Mouse (Mus musculus): Measurements from ENCODE around the gene Vps25.

Gene Vps25

DNA sequence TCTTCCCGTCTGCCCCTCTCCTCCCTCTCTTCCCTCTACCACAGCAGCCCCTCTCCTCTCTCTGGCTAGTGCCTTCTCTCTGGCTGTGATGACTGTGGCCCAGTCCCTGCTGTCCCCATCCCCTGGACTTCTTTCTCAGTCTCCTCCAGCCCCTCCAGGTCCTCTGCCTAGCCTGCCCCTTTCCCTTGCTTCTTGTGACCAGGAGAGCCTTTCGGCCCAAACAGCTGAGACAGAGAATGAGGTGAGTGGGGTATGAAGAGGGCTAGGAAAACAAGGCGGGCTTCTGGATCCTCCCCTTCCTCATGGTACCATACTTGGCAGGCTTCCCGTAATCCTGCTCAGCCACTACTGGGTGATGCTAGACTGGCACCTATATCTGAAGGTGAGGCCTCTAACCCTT lies 21.8 kb downstream of the Vps25 start:
- DNase-seq (ENCODE audit: low read depth, low spot score), result no peak

DNA sequence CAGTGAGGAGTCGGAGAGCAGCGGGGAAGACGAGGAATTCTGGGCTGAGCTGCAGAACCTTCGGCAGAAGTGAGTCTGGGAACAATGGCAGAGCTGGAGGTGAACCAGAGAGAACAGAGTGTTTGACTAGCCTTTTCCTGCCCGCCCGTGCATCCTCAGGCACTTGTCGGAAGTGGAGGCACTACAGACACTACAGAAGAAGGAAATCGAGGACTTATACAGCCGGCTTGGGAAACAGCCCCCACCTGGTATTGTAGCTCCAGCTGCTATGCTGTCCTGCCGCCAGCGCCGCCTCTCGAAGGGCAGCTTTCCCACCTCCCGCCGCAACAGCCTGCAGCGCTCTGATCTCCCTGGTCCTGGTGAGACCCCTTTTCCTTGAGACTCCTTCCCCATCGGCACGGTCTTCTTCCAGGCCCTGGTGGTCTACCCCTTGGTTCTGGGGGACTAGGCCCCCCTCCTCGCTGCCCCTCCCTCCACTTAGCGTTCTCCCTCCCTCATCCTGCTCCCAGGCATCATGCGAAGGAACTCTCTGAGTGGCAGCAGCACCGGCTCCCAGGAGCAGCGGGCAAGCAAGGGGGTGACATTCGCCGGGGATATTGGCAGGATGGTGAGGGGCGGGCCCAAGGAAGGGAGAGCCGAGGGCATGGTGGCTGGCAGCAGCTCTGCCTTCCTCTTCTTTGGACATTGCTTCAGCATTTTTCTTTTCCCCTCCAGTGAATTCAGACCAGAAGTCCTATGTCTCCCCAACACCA lies 23.0 kb downstream of the Vps25 start:
- no peak for DNase-seq (ENCODE audit: low read depth, low spot score)

DNA sequence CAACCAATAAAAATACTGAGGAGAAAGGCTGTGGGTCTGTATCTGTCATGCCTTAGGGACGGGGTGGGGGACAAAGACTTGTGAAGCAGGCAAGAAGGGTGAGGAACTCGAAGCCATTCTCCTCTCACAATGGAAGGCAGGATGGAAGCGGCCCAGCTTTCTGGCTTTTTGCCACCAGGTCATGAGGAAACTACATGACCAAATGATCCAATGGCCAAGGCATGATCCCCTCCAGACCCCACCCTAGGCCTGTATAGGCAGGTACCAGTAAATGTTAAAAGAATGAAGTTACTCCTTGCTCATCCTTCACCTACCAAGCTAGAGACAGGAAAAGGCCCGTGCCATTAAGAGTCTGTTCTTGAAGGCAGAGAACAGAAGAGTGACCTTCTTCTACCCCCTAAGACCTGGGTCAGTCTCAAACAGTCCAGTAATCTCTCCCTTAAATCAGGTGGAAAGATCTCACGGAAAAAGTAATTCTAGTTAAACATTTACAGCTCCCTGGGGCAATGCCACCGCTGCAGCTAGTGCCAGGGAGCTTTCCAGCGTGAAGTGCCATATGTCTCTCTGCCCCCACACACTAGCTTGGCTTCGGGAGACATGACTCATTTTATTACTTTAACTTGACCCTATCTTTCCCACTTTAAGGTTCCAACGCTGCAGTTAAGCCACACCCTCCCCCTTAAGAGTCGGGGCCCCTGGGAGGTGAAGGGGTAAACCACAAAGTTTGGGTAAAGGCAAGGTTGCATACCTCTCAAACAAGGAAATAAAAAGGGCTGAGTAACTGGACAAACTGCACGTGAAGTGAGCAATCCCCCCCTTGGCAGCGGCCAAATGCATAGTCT lies 24.1 kb downstream of the Vps25 start:
- DNase-seq (ENCODE audit: low read depth, low spot score), result no peak

DNA sequence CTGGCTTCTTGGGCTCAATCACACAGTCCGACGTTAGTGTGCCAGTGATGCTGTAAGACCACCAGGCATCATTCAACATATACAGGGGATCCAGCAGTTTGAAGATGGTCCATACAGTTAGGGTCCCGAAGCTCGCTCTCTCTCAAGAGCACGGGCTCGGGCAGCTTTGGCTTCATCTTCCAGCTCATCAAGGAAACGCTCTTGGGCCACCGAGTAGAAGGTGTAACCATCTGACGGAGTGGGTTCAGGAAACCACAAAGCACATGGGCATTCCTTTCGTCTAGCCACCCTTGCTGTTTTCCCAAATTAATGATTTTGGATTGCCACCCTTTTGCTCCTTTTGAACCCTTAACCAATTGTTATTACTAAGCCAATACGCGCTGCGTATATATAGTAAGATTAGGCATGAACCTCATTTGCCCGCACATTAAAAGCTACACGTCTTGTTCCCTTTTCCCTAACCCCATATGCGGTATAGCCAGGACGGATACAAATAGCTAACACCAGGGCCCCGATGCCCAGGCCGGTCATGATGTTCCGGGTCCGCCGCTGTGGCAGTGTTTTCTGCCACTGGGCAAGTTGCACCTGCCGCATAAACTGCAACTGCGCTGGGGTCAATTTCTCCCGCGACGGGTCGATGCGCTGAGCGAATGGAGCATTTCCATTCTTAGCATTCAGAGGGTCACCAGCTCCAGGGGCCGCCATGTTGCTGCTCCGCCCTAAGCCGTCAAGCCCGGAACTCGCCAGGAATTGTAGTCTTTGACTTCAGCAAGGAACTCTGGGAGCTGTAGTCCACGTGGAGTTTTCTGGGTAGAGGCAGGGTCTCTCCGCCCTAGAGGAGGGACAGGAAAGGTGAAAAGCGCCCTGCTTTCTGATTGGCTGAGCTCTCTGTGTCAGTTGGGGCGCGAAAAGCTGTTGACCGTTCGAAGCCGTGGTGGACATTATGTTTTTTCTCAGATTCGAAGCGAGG lies 25.0 kb downstream of the Vps25 start, which contains the start of the genes Cntd1 and Coa3:
TSS of gene Cntd1 (plus strand) at position 790 of the 970 bp plus-strand sequence.
TSS of gene Coa3 (minus strand) at position 892 of the 970 bp plus-strand sequence.
- peak; percentile 95 for DNase-seq (ENCODE audit: low read depth, low spot score)

DNA sequence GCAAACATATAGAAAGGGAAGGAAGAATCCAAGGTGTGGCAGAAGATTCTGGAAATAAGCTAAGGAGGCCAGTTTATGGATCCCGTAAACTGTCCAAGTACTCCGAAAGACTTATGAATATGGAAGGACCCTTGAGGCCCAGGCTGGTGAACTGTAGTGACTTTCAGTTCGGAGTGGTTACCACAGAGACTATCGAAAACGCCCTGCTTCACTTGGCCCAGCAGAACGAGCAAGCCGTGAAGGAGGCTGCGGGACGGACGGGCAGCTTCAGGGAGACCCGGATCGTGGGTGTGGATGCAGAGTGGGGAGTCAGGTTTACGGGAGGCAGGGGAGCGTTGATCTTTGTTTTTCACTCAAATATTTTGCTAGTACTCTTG lies 25.7 kb downstream of the Vps25 start:
- no peak for DNase-seq (ENCODE audit: low read depth, low spot score)

DNA sequence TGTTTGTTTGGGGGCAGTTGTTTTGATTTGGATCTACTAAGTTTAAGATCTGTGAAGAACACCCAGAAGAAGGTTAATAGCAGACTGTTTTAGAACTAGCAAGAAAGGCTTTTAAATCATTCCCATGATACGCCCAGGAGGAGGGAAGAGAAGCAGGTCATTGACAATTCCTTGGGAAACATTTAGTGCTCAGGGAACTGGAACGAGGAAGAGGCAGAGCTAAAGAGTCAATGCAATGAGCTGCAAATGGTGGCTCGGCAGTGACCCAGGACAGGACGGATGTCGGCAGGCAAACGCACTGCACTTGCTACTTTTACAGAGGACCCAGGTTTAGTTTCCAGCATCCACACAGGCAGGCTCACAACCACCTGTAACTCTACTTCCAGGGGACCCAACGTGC lies 27.3 kb downstream of the Vps25 start:
- no peak for DNase-seq (ENCODE audit: low read depth, low spot score)

DNA sequence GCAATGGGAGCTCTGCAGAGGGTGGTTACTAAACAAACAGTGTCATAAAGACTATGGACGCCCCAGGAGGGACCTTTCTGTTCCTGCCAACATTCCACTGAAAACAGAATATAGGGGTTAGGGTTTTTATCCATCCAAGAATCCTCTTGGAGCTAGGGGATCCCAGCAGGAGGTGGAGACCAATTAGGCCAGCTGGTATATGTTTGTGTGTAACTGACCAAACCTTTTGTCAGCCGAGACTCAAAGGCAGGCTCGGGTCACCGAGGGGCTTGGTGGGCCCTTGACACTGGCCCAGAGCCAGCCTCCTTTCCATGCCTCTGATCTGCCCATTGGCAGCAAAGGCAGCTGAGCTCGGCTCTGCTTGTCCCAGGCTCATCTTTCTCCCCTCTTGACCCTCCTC lies 29.4 kb downstream of the Vps25 start:
- no peak for DNase-seq (ENCODE audit: low read depth, low spot score)

DNA sequence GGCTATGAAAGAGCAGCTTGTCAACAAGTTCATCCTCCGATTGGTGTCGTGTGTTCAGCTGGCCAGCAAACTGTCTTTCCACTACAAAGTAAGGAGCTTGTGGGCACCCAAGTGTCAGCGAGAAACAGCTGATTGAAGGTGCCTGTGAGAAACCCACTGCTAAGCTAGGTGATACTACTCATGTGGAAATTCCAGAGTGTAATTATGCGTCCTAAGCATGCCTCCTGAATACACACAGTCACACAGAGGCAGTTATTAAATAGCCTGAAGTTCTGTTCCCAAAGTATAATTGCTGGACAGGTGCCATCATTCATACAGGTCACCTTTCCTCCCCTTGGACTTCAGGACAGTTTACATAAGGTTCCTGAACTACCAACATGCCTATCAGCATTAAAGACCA lies 30.3 kb downstream of the Vps25 start:
- no peak for DNase-seq (ENCODE audit: low read depth, low spot score)

DNA sequence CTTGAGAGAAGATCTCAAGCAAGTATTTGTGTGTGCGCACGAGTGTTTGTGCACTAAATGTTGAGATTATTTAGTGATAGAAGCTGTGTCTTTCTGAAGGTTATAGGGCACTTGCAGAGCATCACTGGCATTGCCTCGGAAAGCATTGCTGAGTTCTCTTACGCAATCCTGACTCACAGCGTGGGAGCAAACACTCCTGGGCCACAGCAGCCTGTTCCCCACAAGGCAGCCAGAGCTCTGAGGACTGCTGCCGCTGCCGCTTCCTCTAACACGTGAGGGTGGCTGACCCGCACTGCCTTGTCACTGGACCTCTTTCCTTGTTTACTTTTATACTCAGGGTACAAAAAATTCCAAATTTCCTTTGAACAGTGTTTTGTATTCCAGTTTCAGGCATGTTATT lies 33.8 kb downstream of the Vps25 start:
- DNase-seq (ENCODE audit: low read depth, low spot score), result peak; percentile 5

DNA sequence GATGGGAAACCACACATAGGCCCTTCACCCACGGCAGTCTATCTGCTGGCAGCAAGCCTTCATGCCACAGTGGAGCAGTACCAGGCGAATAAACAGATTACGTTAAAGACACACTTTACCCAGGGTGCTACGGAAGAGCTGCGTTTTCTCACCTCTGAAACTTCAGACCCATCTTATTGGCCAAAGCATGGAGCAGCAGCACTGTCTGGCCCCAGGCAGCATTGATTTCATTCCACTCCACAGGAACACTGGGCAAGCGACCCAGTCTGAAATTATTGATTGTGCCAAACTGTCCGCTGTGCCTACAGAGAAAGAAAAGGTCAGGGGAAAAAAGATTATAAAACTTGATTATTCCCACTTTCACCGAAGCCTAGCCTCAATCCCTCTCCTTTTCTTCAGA lies 37.7 kb downstream of the Vps25 start:
- DNase-seq (ENCODE audit: low read depth, low spot score), result no peak

DNA sequence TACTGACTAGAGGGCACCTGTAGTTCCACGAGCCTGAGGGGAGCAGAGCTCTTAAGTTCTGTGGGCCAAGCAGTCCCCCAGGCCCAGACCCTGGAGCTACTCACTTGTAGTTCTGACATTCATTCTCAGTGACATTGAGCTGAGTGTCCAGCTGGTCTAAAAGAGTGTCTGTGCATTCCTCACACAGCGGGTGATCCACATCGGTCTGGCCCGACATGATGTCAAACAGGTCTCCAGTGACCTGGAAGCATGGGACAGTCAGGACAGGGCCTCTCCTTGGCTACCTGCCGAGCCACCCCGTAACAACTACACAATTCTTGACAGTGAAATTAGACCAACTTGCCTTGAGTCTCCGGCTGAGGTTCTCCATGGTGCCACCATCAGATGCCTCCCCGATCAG lies 41.7 kb downstream of the Vps25 start:
- no peak for DNase-seq (ENCODE audit: low read depth, low spot score)

DNA sequence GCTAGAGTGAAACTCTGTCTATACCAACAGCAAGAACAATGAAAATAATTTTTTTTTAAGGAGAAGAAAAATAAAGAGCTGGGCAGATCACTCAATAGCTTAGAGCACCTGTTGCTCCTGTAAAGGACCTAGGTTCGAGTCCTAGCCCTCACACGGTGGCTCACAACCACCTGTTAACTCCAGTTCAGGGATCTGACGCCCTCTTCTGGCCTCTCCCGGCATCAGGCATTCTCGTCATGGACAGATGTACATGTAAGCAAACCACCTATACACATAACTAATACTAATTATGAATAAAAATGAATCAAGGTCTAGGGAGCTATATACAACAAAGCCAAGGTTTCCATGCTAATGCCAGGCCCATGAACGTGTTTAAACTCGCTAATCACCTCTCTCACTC lies 47.4 kb downstream of the Vps25 start:
- no peak for DNase-seq (ENCODE audit: low read depth, low spot score)

DNA sequence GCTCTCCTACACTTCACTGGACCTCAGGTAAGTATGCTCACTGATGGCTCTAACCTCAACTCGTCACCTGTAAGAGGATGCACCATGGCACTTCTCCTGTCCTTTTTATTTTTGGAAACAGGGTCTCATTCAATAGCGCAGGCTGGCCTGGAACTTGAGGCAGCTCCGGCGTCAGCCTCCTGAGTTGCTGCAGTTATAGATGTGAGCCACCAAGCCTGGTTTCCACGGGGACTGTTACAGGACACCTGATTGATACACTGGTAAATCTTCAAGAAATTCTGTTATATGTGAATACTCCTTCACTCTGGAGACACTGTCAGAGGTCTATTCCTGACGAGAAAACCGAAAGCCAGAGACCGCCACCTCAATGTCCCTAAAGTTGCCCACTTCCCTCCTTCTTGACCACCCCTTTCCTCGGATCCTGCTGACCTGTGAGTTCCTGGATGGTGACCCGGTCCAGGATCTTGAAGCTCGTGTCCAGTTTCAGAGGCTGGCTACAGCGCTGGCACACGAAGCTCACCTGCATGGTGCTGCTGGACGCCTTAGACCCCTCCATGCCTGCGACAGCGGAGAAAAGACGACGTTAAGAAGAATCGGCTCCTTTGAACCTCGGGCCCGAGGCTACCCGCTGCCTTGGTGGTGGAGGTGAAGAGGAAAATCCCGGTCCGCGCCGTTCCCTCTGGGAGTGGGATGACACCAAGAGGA lies 47.9 kb downstream of the Vps25 start:
- no peak for DNase-seq (ENCODE audit: low read depth, low spot score)

DNA sequence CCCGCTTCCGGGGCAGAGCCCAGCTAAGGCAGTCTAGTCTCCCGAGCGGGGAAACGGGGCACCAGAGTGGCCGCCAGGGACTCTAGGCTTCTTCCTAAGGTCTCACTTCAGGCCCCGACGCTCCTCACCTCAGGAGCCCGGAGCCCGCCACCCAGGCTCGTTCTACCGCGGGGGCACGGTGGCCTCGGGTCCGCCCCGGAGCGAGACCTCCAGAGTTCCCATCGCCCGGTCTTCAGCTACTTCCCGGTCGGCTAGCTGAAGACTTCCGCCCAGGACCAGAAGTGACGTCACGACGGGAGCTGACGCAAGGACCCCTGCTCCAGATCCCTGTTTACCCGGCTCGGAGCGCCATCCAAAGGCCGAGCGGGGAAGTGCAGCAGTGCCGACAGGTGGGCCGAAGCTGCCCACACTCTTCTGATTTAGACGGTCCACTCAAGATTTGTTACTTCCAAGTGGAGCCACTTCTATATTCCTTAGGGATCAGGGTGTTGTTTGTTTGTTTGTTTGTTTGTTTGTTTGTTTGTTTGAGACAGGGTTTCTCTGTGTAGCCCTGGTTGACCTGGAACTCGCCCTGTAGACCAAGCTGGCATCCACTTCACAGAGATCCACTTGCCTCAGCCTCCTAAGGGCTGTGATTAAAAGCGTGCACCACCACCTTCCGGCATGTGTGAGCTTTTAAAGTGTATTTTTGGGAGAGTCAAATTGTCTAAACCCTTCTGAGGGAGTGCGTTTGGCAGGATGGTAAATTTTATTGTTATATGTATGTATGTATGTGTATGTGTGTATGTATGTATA lies 48.7 kb downstream of the Vps25 start, which contains the start of gene Becn1:
TSS of gene Becn1 (minus strand) at position 283 of the 795 bp plus-strand sequence.
- peak; percentile 94 for DNase-seq (ENCODE audit: low read depth, low spot score)

DNA sequence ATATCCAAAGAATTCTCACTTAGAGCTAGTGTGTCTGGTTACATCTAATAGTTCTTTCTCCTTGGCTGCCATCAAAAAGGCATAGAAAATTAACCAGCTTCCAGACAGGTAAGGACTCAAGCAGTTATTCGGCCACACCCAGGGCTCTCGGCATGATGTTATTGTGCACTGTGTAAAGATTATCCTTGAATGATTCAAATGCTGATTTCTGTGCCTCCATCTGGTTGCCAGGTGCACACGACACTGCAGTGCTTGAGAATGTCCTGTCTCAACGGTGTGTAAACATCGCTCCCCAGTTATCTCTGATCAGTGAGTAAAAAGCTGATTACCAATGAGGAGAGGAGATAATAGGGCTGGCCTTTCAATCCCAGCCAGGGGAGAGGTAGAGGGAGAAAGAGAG lies 54.2 kb downstream of the Vps25 start:
- no peak for DNase-seq (ENCODE audit: low read depth, low spot score)

Data from telencephalon, adult 2 months (tissue).